Mouse (Mus musculus) kidney, adult 2 months (tissue): Measurements from ENCODE around the gene Nol4l. TPM values are rescaled to one million over a fixed set of nuclear protein-coding genes. Genes with fewer than 3 reads are reported as not detected.

Source experiments
- DNase-seq: peaks from one replicate; pipeline ENCODE4 v3.0.0; 2021
- H3K27ac ChIP-seq: fragments of 200-500 bp; 2 replicates; pipeline ENCODE4 v1.5.1; 2012; ENCODE audit warnings: low read depth, low read length, control low read depth, inconsistent platforms; ENCODE audit not compliant: insufficient read depth
- H3K27me3 ChIP-seq: fragments of 200-500 bp; replicated peaks from 2 replicates; pipeline ENCODE4 v1.6.1; 2012; ENCODE audit warnings: mild to moderate bottlenecking, moderate library complexity, low read length, inconsistent platforms; ENCODE audit not compliant: control insufficient read depth, insufficient read depth
- H3K36me3 ChIP-seq: fragments of 200-500 bp; 2 replicates; pipeline ENCODE4 v1.6.1; 2012; ENCODE audit warnings: mild to moderate bottlenecking, moderate library complexity, low read length, inconsistent platforms; ENCODE audit not compliant: control insufficient read depth, insufficient read depth
- H3K4me1 ChIP-seq: fragments of 200-500 bp; 2 replicates; pipeline ENCODE4 v1.6.1; 2011; ENCODE audit warnings: low read length; ENCODE audit not compliant: control insufficient read depth, insufficient read depth
- H3K4me3 ChIP-seq: fragments of 200-500 bp; 2 replicates; pipeline ENCODE4 v1.5.1; 2011; ENCODE audit warnings: mild to moderate bottlenecking, low read depth, low read length, control low read depth; ENCODE audit not compliant: insufficient read depth
- CTCF ChIP-seq: fragments of 200-500 bp; conservative IDR thresholded peaks from 2 replicates; pipeline ENCODE4 v1.5.1; 2011; ENCODE audit warnings: low read depth, mild to moderate bottlenecking, control low read depth, low read length, moderate library complexity, mixed read lengths; ENCODE audit not compliant: insufficient read depth, insufficient read length
- POLR2A ChIP-seq: fragments of 200-500 bp; IDR thresholded peaks from one replicate; pipeline ENCODE4 v1.6.1; 2011; ENCODE audit warnings: low read depth, low read length, control low read depth
- WGBS: fragments of 180-500 bp; shearing (Covaris S2); methylation state at CpG from one replicate; pipeline ENCODE4 v1.1.7; 2018; 5-methylcytosine and 5-hydroxymethylcytosine counted together
- polyA plus RNA-seq: library from polyadenylated mRNA; depleted of rRNA; stranded (reverse); fragments of >200 nt; gene quantifications from 2 replicates; pipeline ENCODE4 v1.2.3, GENCODE M21; 2012; rRNA removed

Gene Nol4l
- polyA plus RNA-seq, result 11.9 and 14.5 TPM in 2 replicates

DNA sequence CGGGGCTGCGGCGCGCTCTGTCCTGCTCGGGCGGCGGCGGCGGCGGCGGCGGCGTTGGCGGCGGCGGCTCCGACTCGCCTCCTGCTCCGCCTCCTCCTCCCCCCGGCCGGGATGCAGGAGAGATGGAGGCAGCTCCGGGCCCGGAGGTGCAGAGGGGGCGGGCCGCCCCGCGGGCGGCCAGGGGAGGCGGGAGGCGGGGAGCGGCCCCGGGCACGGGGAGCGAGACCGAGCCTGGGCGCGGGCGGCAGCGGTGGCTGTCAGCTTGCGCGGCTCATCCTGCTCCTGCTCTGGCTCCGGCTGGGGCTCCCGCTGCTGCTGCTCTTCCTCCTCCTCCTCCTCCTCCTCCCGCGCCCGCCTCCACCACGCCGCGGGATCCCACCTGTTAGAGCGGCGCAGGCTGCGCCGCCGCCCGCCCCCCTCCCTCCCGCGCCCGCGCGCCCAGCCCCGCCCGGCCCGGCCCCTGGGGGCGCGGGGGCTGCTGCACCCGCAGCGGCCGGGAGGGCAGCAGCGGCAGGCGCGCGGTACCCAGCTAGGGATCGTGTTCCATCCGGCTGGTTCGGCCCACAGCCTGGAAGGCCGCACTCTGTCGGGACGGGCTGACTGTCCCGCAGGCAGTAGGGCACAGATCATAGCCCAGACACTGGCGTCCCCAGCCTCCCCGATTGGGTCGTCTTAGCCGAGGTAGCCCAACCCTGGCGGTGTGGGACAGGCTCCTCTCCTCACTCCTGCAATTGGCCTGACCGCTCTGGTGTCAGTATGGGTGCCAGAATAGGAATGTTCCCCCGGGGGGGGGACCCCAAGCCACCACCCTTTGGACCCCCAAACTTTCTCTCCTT, at the start of gene Nol4l:
Gene Nol4l, minus strand, starts transcription at position 41 of the 836 bp plus-strand sequence.
- no peak for TF ChIP-seq POLR2A
- TF ChIP-seq CTCF, result no peak
- peak within 1 kb of the TSS; percentile 50 for H3K4me3 ChIP-seq
- no peaks in the 10 kb centered on the region for H3K4me1 ChIP-seq
- 5% methylated on average over 65 of the region's 86 CpGs for WGBS
- H3K27ac ChIP-seq, result no peak within 1 kb of the TSS
- 0 out of 2 replicates have a peak, but pooled peaks cover 2% of the 10 kb centered on the region for H3K27me3 ChIP-seq
- DNase-seq, result no peak
- no peaks in the 10 kb centered on the region for H3K36me3 ChIP-seq

DNA sequence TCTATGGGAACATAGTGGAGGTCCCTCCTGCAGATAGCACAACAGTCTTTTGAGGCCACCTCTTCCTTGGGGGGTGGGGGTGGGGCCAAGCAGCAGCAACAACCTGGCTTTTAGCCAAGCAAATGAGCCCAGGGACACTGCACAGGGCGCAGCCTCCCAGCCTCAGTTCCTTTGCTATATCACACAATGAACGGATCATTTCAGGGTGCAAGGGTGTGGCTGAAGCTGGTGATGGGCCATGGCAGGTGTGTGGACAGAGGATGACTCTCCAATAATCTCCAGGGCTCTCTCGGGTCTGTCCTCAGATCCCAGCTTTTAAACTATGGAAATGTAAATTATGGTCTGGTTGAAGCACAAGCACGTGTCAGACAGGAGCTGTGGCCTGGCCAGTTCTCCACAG, 47.4 kb upstream of the Nol4l start:
- Histone ChIP-seq H3K4me1 (no peaks in the 10 kb centered on the region), H3K27ac (no peak overlapping the region), H3K27me3 (no peaks in the 10 kb centered on the region), H3K4me3 (no peak overlapping the region), H3K36me3 (no peaks in the 10 kb centered on the region)
- WGBS, result 74% methylated on average over 4 of the region's 4 CpGs
- TF ChIP-seq CTCF (no peak), POLR2A (no peak)
- no peak for DNase-seq

DNA sequence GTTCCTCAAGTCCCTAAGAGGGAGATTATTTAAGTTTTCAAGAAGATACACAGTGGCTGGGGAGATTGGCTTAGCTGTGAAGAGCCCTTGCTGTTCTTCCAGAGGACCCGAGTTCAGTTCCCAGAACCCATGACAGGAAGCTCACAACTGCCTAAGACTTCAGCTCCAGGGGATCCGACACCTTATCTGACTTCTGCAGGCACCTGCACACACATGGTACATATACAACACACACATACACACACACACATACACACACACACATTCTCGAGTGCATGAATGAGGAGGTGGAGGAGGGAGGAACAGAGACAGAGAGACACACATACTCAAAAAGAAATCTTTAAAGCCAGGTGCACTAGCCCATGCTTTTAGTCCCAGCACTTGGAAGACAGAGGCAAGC, 46.4 kb upstream of the Nol4l start:
- WGBS, result 88% methylated on average over 3 of the region's 3 CpGs

DNA sequence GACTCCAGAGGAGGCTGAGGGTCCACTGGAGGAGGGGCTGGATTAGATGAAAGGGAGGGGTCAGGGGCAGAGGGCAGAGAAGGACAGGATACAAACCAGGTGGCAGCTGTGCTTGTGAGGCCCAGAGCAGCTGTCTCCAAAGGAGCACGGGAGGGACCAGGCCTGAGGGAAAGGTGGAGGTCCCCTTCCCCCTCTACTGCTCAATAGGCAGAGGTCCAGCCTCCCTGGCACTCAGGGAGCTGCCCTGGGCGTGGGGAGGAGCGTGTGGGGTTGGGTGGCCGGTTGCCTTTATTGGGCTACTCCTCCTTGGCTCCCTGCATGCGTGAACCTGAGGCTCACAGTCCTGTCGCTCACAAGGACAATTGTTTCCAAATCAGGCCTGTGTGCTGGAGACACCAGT, 45.8 kb upstream of the Nol4l start:
- Histone ChIP-seq H3K27me3 (no peaks in the 10 kb centered on the region), H3K4me3 (no peak overlapping the region), H3K4me1 (no peaks in the 10 kb centered on the region), H3K36me3 (no peaks in the 10 kb centered on the region), H3K27ac (no peak overlapping the region)
- DNase-seq, result no peak
- TF ChIP-seq CTCF (no peak), POLR2A (no peak)
- WGBS, result 65% methylated on average over 6 of the region's 6 CpGs

More for the DNA sequence above, 46.4 kb upstream of the Nol4l start:
- H3K27me3 ChIP-seq, result no peaks in the 10 kb centered on the region
- H3K36me3 ChIP-seq, result no peaks in the 10 kb centered on the region
- no peaks in the 10 kb centered on the region for H3K4me1 ChIP-seq
- H3K27ac ChIP-seq, result no peak overlapping the region
- no peak overlapping the region for H3K4me3 ChIP-seq
- TF ChIP-seq POLR2A (no peak), CTCF (no peak)
- DNase-seq, result no peak

- H3K4me1 ChIP-seq, result no peaks in the 10 kb centered on the region
- H3K27ac ChIP-seq, result no peak overlapping the region
- WGBS, result 92% methylated on average over 9 of the region's 9 CpGs
- no peaks in the 10 kb centered on the region for H3K36me3 ChIP-seq
- H3K27me3 ChIP-seq, result no peaks in the 10 kb centered on the region
- no peak overlapping the region for H3K4me3 ChIP-seq
- no peak for DNase-seq
- TF ChIP-seq CTCF (no peak), POLR2A (no peak)
Observed at GRCm38 (mm10) chr2:153573101-153573500, 43.3 kb upstream of the Nol4l start.

DNA sequence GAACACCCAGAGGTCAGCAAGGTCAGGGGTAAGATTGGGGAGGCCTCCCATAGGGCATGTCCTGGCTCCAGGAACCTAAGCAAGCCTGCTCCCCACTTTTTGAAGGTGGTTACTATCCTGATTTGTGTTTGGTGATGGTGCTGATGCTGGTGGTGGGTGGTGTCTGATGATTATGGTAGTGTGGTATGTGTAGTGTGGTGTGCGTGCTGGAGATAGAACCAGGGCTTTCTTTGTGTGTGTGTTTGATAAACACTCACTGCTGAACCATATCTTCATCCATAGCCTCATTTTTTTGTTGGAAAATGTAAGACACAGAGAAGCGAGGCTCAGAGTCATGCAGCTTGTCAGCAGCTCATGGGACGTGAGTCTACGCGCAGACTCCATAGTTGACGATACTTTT, 38.8 kb upstream of the Nol4l start:
- Histone ChIP-seq H3K27me3 (no peaks in the 10 kb centered on the region), H3K4me3 (no peak overlapping the region), H3K27ac (no peak overlapping the region), H3K4me1 (no peaks in the 10 kb centered on the region), H3K36me3 (no peaks in the 10 kb centered on the region)
- TF ChIP-seq CTCF (no peak), POLR2A (no peak)
- DNase-seq, result no peak
- WGBS, result 95% methylated on average over 6 of the region's 6 CpGs

DNA sequence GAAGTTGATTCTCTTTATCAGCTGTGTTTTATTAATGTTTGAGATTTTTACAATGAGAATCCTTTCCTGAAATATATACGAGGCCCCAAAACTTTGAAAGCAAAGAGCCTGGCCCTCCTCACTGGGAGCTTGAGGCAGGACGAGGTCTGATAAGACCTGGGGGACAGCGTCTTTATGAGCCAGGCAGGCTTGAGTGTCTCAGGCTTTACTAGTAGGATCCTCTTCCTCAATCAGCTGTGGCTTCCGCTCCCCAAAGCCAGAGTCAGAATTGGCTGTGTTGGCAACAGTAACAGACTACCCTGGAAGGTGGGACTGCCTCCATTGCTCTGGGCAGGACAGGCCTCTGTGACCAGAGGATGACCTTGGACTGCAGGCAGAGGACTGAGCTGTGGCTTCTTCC, 38.2 kb upstream of the Nol4l start:
- Histone ChIP-seq H3K36me3 (no peaks in the 10 kb centered on the region), H3K27ac (no peak overlapping the region), H3K4me3 (no peak overlapping the region), H3K27me3 (no peaks in the 10 kb centered on the region), H3K4me1 (no peaks in the 10 kb centered on the region)
- DNase-seq, result no peak
- WGBS, result 89% methylated on average over 4 of the region's 4 CpGs
- no peak for TF ChIP-seq POLR2A
- TF ChIP-seq CTCF, result no peak
